Mouse (Mus musculus) embryonic fibroblast, embryonic 13.5 days (primary cell): ENCODE data around the gene Orc6. TPM values are rescaled to one million over a fixed set of nuclear protein-coding genes. Genes with fewer than 3 reads are reported as not detected.

Source experiments
- H3K27ac ChIP-seq: 2 replicates; pipeline ENCODE4 v1.5.1; 2012; ENCODE audit warnings: low read length, control low read depth, inconsistent platforms; ENCODE audit not compliant: insufficient read depth
- H3K4me1 ChIP-seq: 2 replicates; pipeline ENCODE4 v1.6.1; 2011; ENCODE audit warnings: low read length; ENCODE audit not compliant: control insufficient read depth, insufficient read depth
- H3K4me3 ChIP-seq: 2 replicates; pipeline ENCODE4 v1.5.1; 2011; ENCODE audit warnings: mild to moderate bottlenecking, control low read depth, low read length; ENCODE audit not compliant: insufficient read depth
- CTCF ChIP-seq: IDR thresholded peaks from 2 replicates; pipeline ENCODE4 v1.5.1; 2011; ENCODE audit warnings: mild to moderate bottlenecking, control low read depth, low read length, moderate library complexity, borderline replicate concordance; ENCODE audit not compliant: insufficient read depth
- POLR2A ChIP-seq: IDR thresholded peaks from 2 replicates; pipeline ENCODE4 v1.6.1; 2011; ENCODE audit warnings: low read depth, mild to moderate bottlenecking, control low read depth, low read length, moderate library complexity
- polyA plus RNA-seq: library from polyadenylated mRNA; stranded (reverse); fragments of >200 nt; gene quantifications from 2 replicates; pipeline ENCODE4 v1.2.4, GENCODE M21; 2011; ENCODE audit warnings: low read depth; ENCODE audit not compliant: missing spikeins, insufficient read length

Orc6 gene
- 42.9 and 49.2 TPM in 2 replicates for polyA plus RNA-seq

GRCm38 (mm10) chr8:85299434-85300077, at the start of gene Orc6, which contains the start of gene Vps35:
Gene Orc6, plus strand, starts transcription at chr8:85299632.
Gene Vps35, minus strand, starts transcription at chr8:85299802.
- Histone ChIP-seq H3K4me1 (peaks cover 5% of the 10 kb centered on the region), H3K4me3 (peak within 1 kb of the TSS; percentile 84), H3K27ac (peak within 1 kb of the TSS; percentile 88)
- peak; percentile 92 for TF ChIP-seq POLR2A
- TF ChIP-seq CTCF = no peak

GRCm38 (mm10) chr8:85286846-85287245, 12.6 kb upstream of the Orc6 start:
- H3K4me1 ChIP-seq = no peaks in the 10 kb centered on the region
- no peak overlapping the region for H3K27ac ChIP-seq
- TF ChIP-seq POLR2A (no peak), CTCF (no peak)
- H3K4me3 ChIP-seq = no peak overlapping the region

- Histone ChIP-seq H3K27ac (peak overlapping the region; percentile 32), H3K4me1 (peaks cover 5% of the 10 kb centered on the region), H3K4me3 (peak overlapping the region; percentile 84)
- no peak for TF ChIP-seq CTCF
- TF ChIP-seq POLR2A = no peak
These were observed 615 bp upstream of the Orc6 start for GRCm38 (mm10) chr8:85298600-85299433.

GRCm38 (mm10) chr8:85301941-85302340, 2.5 kb downstream of the Orc6 start:
- Histone ChIP-seq H3K4me3 (no peak overlapping the region), H3K27ac (no peak overlapping the region; the same call in 1 of the 2 replicates), H3K4me1 (peaks cover 5% of the 10 kb centered on the region)
- TF ChIP-seq POLR2A (no peak), CTCF (no peak)

GRCm38 (mm10) chr8:85302931-85303330, 3.5 kb downstream of the Orc6 start:
- Histone ChIP-seq H3K27ac (no peak overlapping the region), H3K4me3 (no peak overlapping the region), H3K4me1 (peaks cover 5% of the 10 kb centered on the region)
- no peak for TF ChIP-seq CTCF
- no peak for TF ChIP-seq POLR2A

- TF ChIP-seq CTCF = no peak
- no peak for TF ChIP-seq POLR2A
- Histone ChIP-seq H3K4me1 (peaks cover 5% of the 10 kb centered on the region), H3K27ac (no peak overlapping the region), H3K4me3 (no peak overlapping the region)
These were observed 4.1 kb downstream of the Orc6 start for GRCm38 (mm10) chr8:85303531-85303930.

- no peak overlapping the region for H3K4me3 ChIP-seq
- no peak overlapping the region for H3K27ac ChIP-seq
- TF ChIP-seq POLR2A (no peak), CTCF (no peak)
- H3K4me1 ChIP-seq = no peaks in the 10 kb centered on the region
These were observed 9.1 kb downstream of the Orc6 start for GRCm38 (mm10) chr8:85308564-85308963.

GRCm38 (mm10) chr8:85311743-85312142, 12.3 kb downstream of the Orc6 start:
- Histone ChIP-seq H3K27ac (no peak overlapping the region), H3K4me1 (no peaks in the 10 kb centered on the region), H3K4me3 (no peak overlapping the region)
- TF ChIP-seq POLR2A = no peak
- peak; percentile 35; the same call in 1 of the 2 replicates for TF ChIP-seq CTCF

GRCm38 (mm10) chr8:85313036-85313435, 13.6 kb downstream of the Orc6 start:
- H3K4me1 ChIP-seq = no peaks in the 10 kb centered on the region
- no peak overlapping the region for H3K27ac ChIP-seq
- H3K4me3 ChIP-seq = no peak overlapping the region
- no peak for TF ChIP-seq POLR2A
- no peak for TF ChIP-seq CTCF

GRCm38 (mm10) chr8:85318534-85318933, 19.1 kb downstream of the Orc6 start:
- no peak for TF ChIP-seq POLR2A
- no peak for TF ChIP-seq CTCF
- no peak overlapping the region for H3K4me3 ChIP-seq
- H3K4me1 ChIP-seq = no peaks in the 10 kb centered on the region
- H3K27ac ChIP-seq = no peak overlapping the region
